Mouse (Mus musculus): ENCODE measurements at regions not wholly inside any gene's neighbourhood (a gene's known extent, or its start where the extent isn't known, plus 50 kb on each side); places are given as distances from the start of the nearest gene placed in this dataset.
"Not testable (repeated sequence)": the region's sequence is repeated elsewhere in the genome, so short reads cannot be mapped to it uniquely, and the experiment has no call there.

DNA sequence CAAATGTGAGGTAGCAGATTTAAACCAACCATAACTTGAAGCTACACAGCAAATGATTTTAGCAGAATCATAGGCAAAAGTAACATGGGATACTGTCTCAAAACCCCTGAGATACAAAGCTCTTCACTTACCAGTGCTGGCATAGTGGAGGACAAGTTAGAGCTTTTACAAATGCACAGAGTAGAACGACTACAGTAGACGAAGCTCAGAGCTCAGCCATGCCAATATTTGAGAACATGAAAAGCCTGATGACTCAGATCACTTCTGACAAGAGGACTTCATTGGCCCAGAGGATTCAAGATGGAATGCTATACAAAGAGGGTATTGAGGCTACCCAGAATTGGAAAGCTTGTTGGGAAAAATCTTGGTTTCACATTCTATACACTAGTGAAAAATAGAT lies 239.6 kb upstream of the Steap4 start:
- intact Hi-C loops (cut with DNase I; ENCODE audit: low total_unique reads), result no loop called here
- no peak for DNase-seq

- DNase-seq; intact Hi-C loops (cut with DNase I; ENCODE audit: low total_unique reads): not testable (repeated sequence)
Observed at GRCm38 (mm10) chr5:7732566-7732965, 227.7 kb upstream of the Steap4 start.

DNA sequence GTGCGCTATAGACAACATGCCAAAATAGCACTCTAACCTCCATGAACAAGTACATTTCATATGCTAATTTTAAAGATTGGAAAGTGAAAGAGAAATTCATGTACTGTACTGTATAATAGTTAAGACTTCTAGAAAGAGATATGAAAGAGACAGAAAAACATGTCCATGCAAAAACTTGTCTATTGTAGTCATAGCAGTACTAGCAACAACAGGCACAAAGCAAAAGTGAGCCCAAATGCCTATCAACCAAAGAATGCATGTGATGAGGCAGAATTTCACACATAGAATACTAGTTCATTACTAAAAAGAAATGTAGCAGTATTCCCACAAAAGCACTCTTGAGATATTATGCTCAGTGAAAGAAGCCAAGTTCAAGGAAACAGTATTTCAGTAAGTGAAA lies 180.4 kb upstream of the Steap4 start:
- intact Hi-C loops (cut with DNase I; ENCODE audit: low total_unique reads), result no loop called here
- no peak for DNase-seq

DNA sequence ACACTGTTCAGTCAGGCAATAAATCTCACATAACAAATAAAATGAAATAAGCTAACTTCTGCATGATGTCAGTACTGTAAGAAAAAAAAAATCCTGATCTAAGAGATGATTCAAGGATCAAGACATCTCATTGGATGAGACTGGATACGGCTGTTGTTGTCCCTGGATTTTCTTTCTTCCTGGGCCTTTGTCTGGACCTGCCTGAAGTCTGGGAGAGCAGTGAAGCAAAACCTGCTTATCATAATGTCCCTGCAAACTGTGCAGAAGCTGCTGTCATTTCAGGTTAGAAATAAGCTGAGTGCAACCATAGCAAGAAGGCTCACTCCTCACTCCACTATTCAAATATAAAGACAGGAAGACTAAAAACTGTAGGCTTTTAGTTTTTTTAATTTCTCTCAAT lies 178.0 kb upstream of the Steap4 start:
- DNase-seq, result no peak
- intact Hi-C loops (cut with DNase I; ENCODE audit: low total_unique reads), result no loop called here

DNA sequence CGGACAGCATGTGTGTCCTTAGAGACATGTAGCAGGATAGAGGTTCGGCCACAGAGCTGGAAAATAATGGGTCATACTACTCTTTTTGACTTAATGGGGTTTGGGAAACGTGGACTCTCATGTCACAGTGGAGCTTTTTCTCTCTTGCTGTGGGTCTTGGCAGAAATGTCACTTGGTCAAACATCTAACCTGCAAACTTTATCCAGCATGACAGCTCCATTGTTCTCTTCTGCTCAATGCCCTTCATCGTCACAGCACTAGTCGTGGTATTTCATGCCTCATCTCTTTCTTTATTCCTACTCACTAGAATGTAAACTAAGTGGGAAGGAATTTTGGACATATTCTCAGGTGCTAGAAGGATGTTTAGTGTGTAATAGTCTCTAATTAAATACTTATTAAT lies 171.9 kb upstream of the Steap4 start:
- DNase-seq, result no peak
- intact Hi-C loops (cut with DNase I; ENCODE audit: low total_unique reads), result no loop called here

DNA sequence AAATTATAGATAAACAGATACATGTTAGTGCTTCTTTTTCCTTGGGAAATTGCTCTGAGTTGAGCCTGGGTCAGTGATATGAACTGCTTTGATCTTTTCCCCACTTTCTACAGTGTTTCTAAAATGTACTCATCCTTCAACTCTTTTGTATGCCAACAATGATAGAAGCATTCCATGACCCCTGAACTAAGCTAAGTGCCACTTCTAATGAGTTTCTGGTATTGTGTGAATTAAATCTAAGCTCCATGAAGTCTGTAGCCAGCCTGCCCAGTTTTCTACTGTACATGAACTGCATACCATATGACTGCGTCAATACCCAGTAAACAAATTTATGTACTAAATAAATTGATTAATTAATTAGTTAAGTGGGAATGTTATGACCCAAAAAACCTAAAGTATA lies 171.1 kb upstream of the Steap4 start:
- intact Hi-C loops (cut with DNase I; ENCODE audit: low total_unique reads), result no loop called here
- DNase-seq, result no peak

DNA sequence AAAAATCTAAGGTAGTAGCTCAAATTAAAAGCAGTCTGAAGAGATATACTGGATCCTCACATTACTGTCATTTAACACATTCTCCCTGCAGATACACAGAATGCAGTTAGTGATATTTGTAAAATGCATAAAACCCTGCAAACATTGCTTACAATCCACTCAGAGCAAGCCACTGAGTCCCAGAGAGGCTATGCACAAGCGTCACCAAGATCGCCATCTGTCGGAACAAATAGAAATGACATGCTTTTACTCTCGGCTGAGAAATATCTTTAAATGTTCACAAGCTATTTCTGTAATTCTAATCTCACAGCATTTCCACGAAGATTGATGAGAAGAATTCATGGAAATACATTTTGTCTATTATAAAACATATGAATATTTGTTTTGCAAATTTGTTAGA lies 139.7 kb upstream of the Steap4 start:
- DNase-seq, result no peak
- intact Hi-C loops (cut with DNase I; ENCODE audit: low total_unique reads), result no loop called here

- intact Hi-C loops (cut with DNase I; ENCODE audit: low total_unique reads), result no loop called here
- DNase-seq, result no peak
Observed at GRCm38 (mm10) chr5:7821700-7822099, 138.6 kb upstream of the Steap4 start.

GRCm38 (mm10) chr5:7829618-7830017 lies 130.6 kb upstream of the Steap4 start:
- intact Hi-C loops (cut with DNase I; ENCODE audit: low total_unique reads), result no loop called here
- no peak for DNase-seq

- no peak for DNase-seq
- intact Hi-C loops (cut with DNase I; ENCODE audit: low total_unique reads), result no loop called here
Observed at GRCm38 (mm10) chr5:7833812-7834211, 126.4 kb upstream of the Steap4 start.

GRCm38 (mm10) chr5:7863047-7863446 lies 97.2 kb upstream of the Steap4 start:
- intact Hi-C loops (cut with DNase I; ENCODE audit: low total_unique reads), result no loop called here
- no peak for DNase-seq

DNA sequence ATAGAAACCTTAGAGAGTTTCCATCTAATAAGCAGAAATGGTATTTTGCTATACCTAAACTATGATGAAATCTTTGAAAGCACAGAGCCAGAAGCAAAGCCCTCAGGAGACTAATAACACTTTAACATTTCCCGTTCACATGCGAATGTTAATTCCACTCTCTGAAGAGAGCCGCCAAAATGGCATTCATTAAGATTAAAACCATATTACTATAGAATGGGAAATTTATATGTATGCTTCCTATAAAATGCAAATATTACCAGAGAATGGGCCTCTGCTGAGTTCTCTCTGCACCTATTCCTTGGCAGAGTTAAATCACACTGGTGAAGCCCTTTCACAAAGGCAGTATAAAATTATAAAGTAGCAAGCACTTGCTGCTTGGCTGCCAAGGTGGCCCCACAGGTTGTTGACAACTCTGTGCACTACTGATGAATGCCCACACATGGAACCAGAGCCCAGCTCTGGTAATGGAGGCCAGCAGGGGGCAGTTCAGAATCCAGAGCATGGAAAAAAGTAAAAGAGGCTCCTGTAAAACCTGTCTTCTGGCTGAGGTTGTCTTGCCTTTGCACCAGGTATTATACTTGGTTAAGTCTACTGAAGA lies 94.1 kb upstream of the Steap4 start:
- intact Hi-C loops (cut with DNase I; ENCODE audit: low total_unique reads), result no loop called here
- DNase-seq, result no peak

DNA sequence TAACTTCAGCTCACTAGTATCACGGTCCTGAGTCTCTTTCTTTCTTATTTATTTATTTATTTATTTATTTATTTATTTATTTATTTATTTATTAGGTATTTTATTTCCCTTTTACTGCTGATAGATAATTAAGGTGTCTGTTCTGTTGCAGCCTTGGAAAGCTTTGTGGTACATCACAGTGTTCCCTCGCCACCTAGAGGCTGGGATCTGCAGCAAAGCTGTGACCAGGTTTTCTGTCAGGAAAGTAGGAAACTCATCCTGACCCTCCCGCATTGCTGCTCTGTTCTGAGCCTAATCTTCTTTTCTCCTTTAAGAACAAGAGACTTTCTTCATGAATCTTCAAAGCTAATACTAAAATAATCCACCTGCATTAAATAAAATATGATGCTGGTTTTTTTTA lies 60.7 kb upstream of the Steap4 start:
- DNase-seq, result peak; percentile 21
- intact Hi-C loops (cut with DNase I; ENCODE audit: low total_unique reads), result no loop called here

Small RNAs in the stretch of these regions (microRNA-seq; reads per million reads assigned to microRNA genes)
- 0 reads per million in 2 experiments for gene Gm22196
